8 mouse cellular contexts compared by ENCODE assay signal in genomic region chr11:4975623-4976022, GRCm38 (mm10). TPM values are rescaled to one million over a fixed set of nuclear protein-coding genes. Genes with fewer than 3 reads are reported as not detected.
DNase-seq lines count a peak whose midpoint lies in the region; ATAC-seq and TF ChIP-seq lines count a peak whose summit lies in the region.

No protein-coding gene starts in this region.

- no peak overlapping the region; the same call in 1 of the 2 replicates for H3K4me2 ChIP-seq in hindbrain, embryonic 14.5 days (replicated peaks)
- no peak overlapping the region for H3K4me2 ChIP-seq in midbrain, embryonic 11.5 days

- H3K4me1 ChIP-seq in hindbrain, embryonic 14.5 days (replicated peaks; ENCODE audit: control insufficient read depth, insufficient read depth, low read length), result peaks cover 3% of the 10 kb centered on the region; the same call in 1 of the 2 replicates
- 0 out of 2 replicates have a peak, but pooled peaks cover 2% of the 10 kb centered on the region for H3K4me1 ChIP-seq in limb, embryonic 10.5 days
- no peaks in the 10 kb centered on the region for H3K4me1 ChIP-seq in midbrain, embryonic 11.5 days (ENCODE audit: control insufficient read depth, insufficient read depth, low read length)

- WGBS in hindbrain, embryonic 14.5 days, result 6% methylated on average over 14 of the region's 14 CpGs
- 12% methylated on average over 14 of the region's 14 CpGs for WGBS in limb, embryonic 10.5 days
- WGBS in midbrain, embryonic 11.5 days, result 6% methylated on average over 13 of the region's 14 CpGs

- H3K9ac ChIP-seq in hindbrain, embryonic 14.5 days, result no peak overlapping the region
- H3K9ac ChIP-seq in midbrain, embryonic 11.5 days (ENCODE audit: low read length), result no peak overlapping the region

- ATAC-seq in erythroid progenitor cell, adult 5-6 weeks (replicated peaks; ENCODE audit: low FRiP score, poor library complexity, severe bottlenecking), result peak; percentile 58
- ATAC-seq in hindbrain, embryonic 14.5 days (ENCODE audit: low FRiP score), result peak; percentile 65; the same call in 1 of the 2 replicates
- peak; percentile 48; the same call in 1 of the 2 replicates for ATAC-seq in midbrain, embryonic 11.5 days (ENCODE audit: low FRiP score)

- no peaks in the 10 kb centered on the region for H3K9me3 ChIP-seq in hindbrain, embryonic 14.5 days (ENCODE audit: control insufficient read depth, low read length)
- H3K9me3 ChIP-seq in limb, embryonic 10.5 days (replicated peaks), result no peaks in the 10 kb centered on the region
- H3K9me3 ChIP-seq in midbrain, embryonic 11.5 days (ENCODE audit: control insufficient read depth, low read length), result no peaks in the 10 kb centered on the region

- no peak overlapping the region for H3K4me3 ChIP-seq in hindbrain, embryonic 14.5 days (replicated peaks; ENCODE audit: low read length)
- H3K4me3 ChIP-seq in limb, embryonic 10.5 days, result no peak overlapping the region
- H3K4me3 ChIP-seq in midbrain, embryonic 11.5 days (ENCODE audit: low read depth, low read length), result no peak overlapping the region

- H3K36me3 ChIP-seq in hindbrain, embryonic 14.5 days (replicated peaks; ENCODE audit: control insufficient read depth, insufficient read depth), result no peaks in the 10 kb centered on the region
- no peaks in the 10 kb centered on the region for H3K36me3 ChIP-seq in limb, embryonic 10.5 days
- H3K36me3 ChIP-seq in midbrain, embryonic 11.5 days (ENCODE audit: control insufficient read depth, insufficient read depth, low read length), result no peaks in the 10 kb centered on the region

- H3K27me3 ChIP-seq in hindbrain, embryonic 14.5 days (ENCODE audit: control insufficient read depth, insufficient read depth, low read length), result no peaks in the 10 kb centered on the region
- H3K27me3 ChIP-seq in limb, embryonic 10.5 days (ENCODE audit: low read depth, poor library complexity, severe bottlenecking), result peaks cover 82% of the 10 kb centered on the region
- no peaks in the 10 kb centered on the region for H3K27me3 ChIP-seq in midbrain, embryonic 11.5 days (ENCODE audit: control insufficient read depth, insufficient read depth, low read length)

- peak; percentile 85 for TF ChIP-seq CTCF in brain, embryonic 14.5 days (IDR thresholded peaks at IDR 0.05; ENCODE audit: borderline replicate concordance, extremely low read depth, insufficient read depth, insufficient read length)

- no peak for TF ChIP-seq POLR2A in brain, embryonic 14.5 days (IDR thresholded peaks at IDR 0.05; ENCODE audit: borderline replicate concordance, extremely low read depth, insufficient read depth, insufficient read length, poor library complexity, severe bottlenecking)

- peak; percentile 61 for DNase-seq in gastrocnemius, adult 18-20 months (ENCODE audit: low spot score)
- no peak for DNase-seq in gastrocnemius, postnatal 25 days
- DNase-seq in brain, embryonic 14.5 days (ENCODE audit: low read depth), result peak; percentile 87
- peak; percentile 82 for DNase-seq in hindbrain, embryonic 14.5 days (ENCODE audit: low spot score)
- peak; percentile 80 for DNase-seq in limb, embryonic 10.5 days (ENCODE audit: low spot score)
- peak; percentile 96 for DNase-seq in midbrain, embryonic 11.5 days (ENCODE audit: low spot score, missing footprints)
- DNase-seq in spleen, adult 12 weeks (ENCODE audit: low spot score), result peak; percentile 57

- H3K27ac ChIP-seq in hindbrain, embryonic 14.5 days, result no peak overlapping the region
- no peak overlapping the region for H3K27ac ChIP-seq in limb, embryonic 10.5 days
- no peak overlapping the region for H3K27ac ChIP-seq in midbrain, embryonic 11.5 days (ENCODE audit: low read depth, low read length)

RNA-seq across cellular contexts. Expression of gene Ap1b1, which starts 11.0 kb away (rescaled TPM):
- 10 to 100 TPM; 41.3 to 48.7 TPM for total RNA-seq in gastrocnemius, adult 18-20 months (2021)
- total RNA-seq in gastrocnemius, postnatal 25 days (2021), result 10 to 100 TPM; 31.0 to 36.4 TPM
- 110 and 115 TPM in 2 replicates for polyA plus RNA-seq in brain, embryonic 14.5 days (2012; rRNA removed)
- total RNA-seq in erythroid progenitor cell, adult 5-6 weeks (2015; ENCODE audit: low replicate concordance), result 42.8 and 126 TPM in 2 replicates
- 91.6 and 103 TPM in 2 replicates for total RNA-seq in erythroid progenitor cell, adult 5-6 weeks (2017; ENCODE audit: low replicate concordance)
- 91.7 and 99.9 TPM in 2 replicates for polyA plus RNA-seq in hindbrain, embryonic 14.5 days (2014; fragmentation: Nextera tagmentation; extraction: Ambion mirVana)
- polyA plus RNA-seq in limb, embryonic 10.5 days (2016; fragmentation: Nextera tagmentation; extraction: Ambion mirVana), result 49.2 and 60.2 TPM in 2 replicates
- polyA plus RNA-seq in midbrain, embryonic 11.5 days (2014; fragmentation: Nextera tagmentation; extraction: Ambion mirVana), result 59.5 and 61.6 TPM in 2 replicates

RNA-seq across cellular contexts. Expression of gene Nefh, which starts 27.8 kb away (rescaled TPM):
- total RNA-seq in gastrocnemius, adult 18-20 months (2021), result not detected
- not detected for total RNA-seq in gastrocnemius, postnatal 25 days (2021)
- 1.5 and 4.9 TPM in 2 replicates for polyA plus RNA-seq in brain, embryonic 14.5 days (2012; rRNA removed)
- total RNA-seq in erythroid progenitor cell, adult 5-6 weeks (2015; ENCODE audit: low replicate concordance), result not detected in 2 replicates
- total RNA-seq in erythroid progenitor cell, adult 5-6 weeks (2017; ENCODE audit: low replicate concordance), result 0.39 and 0.98 TPM in 2 replicates
- 11.8 and 17.9 TPM in 2 replicates for polyA plus RNA-seq in hindbrain, embryonic 14.5 days (2014; fragmentation: Nextera tagmentation; extraction: Ambion mirVana)
- 0.08 TPM in 1 of 2 replicates, not detected in the other for polyA plus RNA-seq in limb, embryonic 10.5 days (2016; fragmentation: Nextera tagmentation; extraction: Ambion mirVana)
- 0.77 and 0.79 TPM in 2 replicates for polyA plus RNA-seq in midbrain, embryonic 11.5 days (2014; fragmentation: Nextera tagmentation; extraction: Ambion mirVana)
